Mouse (Mus musculus) kidney, adult 2 months (tissue): ENCODE data around the gene Cst13.

Source experiments
- CTCF ChIP-seq: fragments of 200-500 bp; conservative IDR thresholded peaks from 2 replicates; pipeline ENCODE4 v1.5.1; 2011; ENCODE audit warnings: low read depth, mild to moderate bottlenecking, control low read depth, low read length, moderate library complexity, mixed read lengths; ENCODE audit not compliant: insufficient read depth, insufficient read length
- POLR2A ChIP-seq: fragments of 200-500 bp; IDR thresholded peaks from one replicate; pipeline ENCODE4 v1.6.1; 2011; ENCODE audit warnings: low read depth, low read length, control low read depth

- TF ChIP-seq CTCF (no peak), POLR2A (no peak)
These were observed 18.3 kb downstream of the Cst13 start for GRCm38 (mm10) chr2:148838075-148838777.
